Mouse (Mus musculus): ENCODE results near the gene Tmub2. TPM values are rescaled to one million over a fixed set of nuclear protein-coding genes. Genes with fewer than 3 reads are reported as not detected.
A peak's percentile ranks its signal among the peaks of the same experiment; 100 is the strongest.

The Tmub2 gene
- total RNA-seq, 2 experiments from 2014 or later: 56.5 to 58.3 TPM

- no peak for DNase-seq (ENCODE audit: low spot score in 2 of 2)
Observed at GRCm38 (mm10) chr11:102299839-102300238, 15.1 kb downstream of the Tmub2 start.

- no peak for DNase-seq (ENCODE audit: low spot score in 2 of 2)
Observed at GRCm38 (mm10) chr11:102304141-102304540, 19.4 kb downstream of the Tmub2 start.

- no peak for DNase-seq (ENCODE audit: low spot score in 2 of 2)
Observed at GRCm38 (mm10) chr11:102305359-102305758, 20.6 kb downstream of the Tmub2 start.

GRCm38 (mm10) chr11:102308104-102308503, 23.4 kb downstream of the Tmub2 start:
- DNase-seq (ENCODE audit: low spot score in 2 of 2): no peak

GRCm38 (mm10) chr11:102308979-102309378, 24.2 kb downstream of the Tmub2 start:
- peak; percentile 95 to 96 for DNase-seq (ENCODE audit: low spot score in 2 of 2)

- no peak for DNase-seq (ENCODE audit: low spot score in 2 of 2)
Observed at GRCm38 (mm10) chr11:102309821-102310617, 25.3 kb downstream of the Tmub2 start.

- no peak for DNase-seq (ENCODE audit: low spot score in 2 of 2)
Observed at GRCm38 (mm10) chr11:102310768-102311695, 26.3 kb downstream of the Tmub2 start.

GRCm38 (mm10) chr11:102311966-102312365, 27.2 kb downstream of the Tmub2 start:
- DNase-seq (ENCODE audit: low spot score in 2 of 2): no peak

GRCm38 (mm10) chr11:102312586-102312985, 27.9 kb downstream of the Tmub2 start:
- no peak for DNase-seq (ENCODE audit: low spot score in 2 of 2)

GRCm38 (mm10) chr11:102314321-102314720, 29.6 kb downstream of the Tmub2 start:
- no peak for DNase-seq (ENCODE audit: low spot score in 2 of 2)

- no peak for DNase-seq (ENCODE audit: low spot score in 2 of 2)
Observed at GRCm38 (mm10) chr11:102315690-102316571, 31.2 kb downstream of the Tmub2 start.

GRCm38 (mm10) chr11:102316572-102317297, 32.0 kb downstream of the Tmub2 start:
- peak; percentile 84 to 85 for DNase-seq (ENCODE audit: low spot score in 2 of 2)

- no peak for DNase-seq (ENCODE audit: low spot score in 2 of 2)
Observed at GRCm38 (mm10) chr11:102317298-102317900, 32.7 kb downstream of the Tmub2 start.

- DNase-seq (ENCODE audit: low spot score in 2 of 2): peak; percentile 57
Observed at GRCm38 (mm10) chr11:102317901-102318575, 33.3 kb downstream of the Tmub2 start.

GRCm38 (mm10) chr11:102318576-102319409, 34.1 kb downstream of the Tmub2 start:
- DNase-seq (ENCODE audit: low spot score in 2 of 2): peak in 1 of 2 experiments; percentile 39

- peak; percentile 57 to 65 for DNase-seq (ENCODE audit: low spot score in 2 of 2)
Observed at GRCm38 (mm10) chr11:102319410-102319792, 34.7 kb downstream of the Tmub2 start, which contains the start of gene Ubtf. Gene Ubtf (minus strand): TSS chr11:102319742.

- peak; percentile 69 to 71 for DNase-seq (ENCODE audit: low spot score in 2 of 2)
Observed at GRCm38 (mm10) chr11:102319941-102320685, 35.4 kb downstream of the Tmub2 start.

- DNase-seq (ENCODE audit: low spot score in 2 of 2): peak in 1 of 2 experiments; percentile 51
Observed at GRCm38 (mm10) chr11:102320686-102321005, 35.9 kb downstream of the Tmub2 start.

All from adrenal gland, postnatal 4 days (tissue).